Mouse (Mus musculus): ENCODE measurements at regions not wholly inside any gene's neighbourhood (a gene's known extent, or its start where the extent isn't known, plus 50 kb on each side); places are given as distances from the start of the nearest gene placed in this dataset.
A peak's percentile ranks its signal among the peaks of the same experiment; 100 is the strongest.

DNA sequence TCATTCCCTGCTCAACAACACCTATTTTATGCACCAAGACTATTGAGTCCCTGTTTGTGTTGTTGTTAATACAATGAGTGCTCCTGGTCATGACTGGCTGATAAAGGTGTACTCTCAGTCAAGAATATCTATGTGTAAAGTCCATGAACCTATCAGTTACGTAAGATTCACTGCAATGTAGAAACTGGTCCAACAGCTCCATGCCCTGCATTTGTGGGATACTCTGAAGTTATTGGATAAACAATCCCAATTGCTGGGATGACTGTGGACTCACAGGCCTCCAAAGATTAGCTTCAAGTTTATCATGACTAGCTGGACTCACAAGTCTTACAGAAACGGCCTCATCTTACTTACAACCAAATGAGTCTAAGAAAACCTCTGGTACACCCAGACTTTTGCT is 82.8 kb upstream of the Elmo1 start:
- Histone ChIP-seq H3K27me3 (replicated peaks; ENCODE audit: control insufficient read depth, insufficient read depth, low read length) (no peaks in the 10 kb centered on the region), H3K4me1 (ENCODE audit: control insufficient read depth, insufficient read depth, low read length) (no peaks in the 10 kb centered on the region), H3K4me2 (ENCODE audit: low read depth, low read length) (no peak overlapping the region), H3K9ac (ENCODE audit: low read depth, low read length) (no peak overlapping the region), H3K4me3 (ENCODE audit: low read length) (no peak overlapping the region), H3K27ac (ENCODE audit: low read length) (no peak overlapping the region), H3K9me3 (ENCODE audit: control insufficient read depth, low read length) (no peaks in the 10 kb centered on the region), H3K36me3 (ENCODE audit: control insufficient read depth, insufficient read depth, low read length) (no peaks in the 10 kb centered on the region)
- WGBS: 85% methylated on average over 2 of the region's 2 CpGs
- ATAC-seq: 0 out of 2 replicates have a peak, but pooled peaks have one; percentile 53

DNA sequence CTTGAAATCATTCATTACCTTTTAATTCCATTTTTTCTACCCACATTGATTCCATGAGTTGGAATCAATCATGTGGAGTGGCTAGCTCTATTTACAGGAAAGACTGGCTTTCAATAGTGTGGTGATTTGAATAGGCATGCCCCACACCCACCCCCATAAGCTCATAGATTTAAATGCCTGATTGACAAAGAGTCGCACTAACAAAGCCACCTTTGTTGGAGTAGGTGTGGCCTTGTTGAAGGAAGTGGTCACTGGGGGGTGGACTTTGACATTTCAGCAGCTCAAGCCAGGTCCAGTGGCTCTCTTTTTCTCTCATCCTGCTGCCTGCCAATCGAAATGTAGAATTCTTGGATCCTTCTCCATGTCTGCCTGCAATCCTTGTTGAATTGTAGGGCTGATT is 92.8 kb upstream of the Elmo1 start:
- Histone ChIP-seq H3K9me3 (ENCODE audit: control insufficient read depth, low read length) (no peaks in the 10 kb centered on the region), H3K27ac (ENCODE audit: low read length) (no peak overlapping the region), H3K4me3 (ENCODE audit: low read length) (no peak overlapping the region), H3K36me3 (ENCODE audit: control insufficient read depth, insufficient read depth, low read length) (no peaks in the 10 kb centered on the region), H3K27me3 (replicated peaks; ENCODE audit: control insufficient read depth, insufficient read depth, low read length) (no peaks in the 10 kb centered on the region), H3K4me2 (ENCODE audit: low read depth, low read length) (no peak overlapping the region), H3K4me1 (ENCODE audit: control insufficient read depth, insufficient read depth, low read length) (no peaks in the 10 kb centered on the region), H3K9ac (ENCODE audit: low read depth, low read length) (no peak overlapping the region)
- WGBS: 79% methylated on average over 2 of the region's 2 CpGs
- no peak for ATAC-seq

DNA sequence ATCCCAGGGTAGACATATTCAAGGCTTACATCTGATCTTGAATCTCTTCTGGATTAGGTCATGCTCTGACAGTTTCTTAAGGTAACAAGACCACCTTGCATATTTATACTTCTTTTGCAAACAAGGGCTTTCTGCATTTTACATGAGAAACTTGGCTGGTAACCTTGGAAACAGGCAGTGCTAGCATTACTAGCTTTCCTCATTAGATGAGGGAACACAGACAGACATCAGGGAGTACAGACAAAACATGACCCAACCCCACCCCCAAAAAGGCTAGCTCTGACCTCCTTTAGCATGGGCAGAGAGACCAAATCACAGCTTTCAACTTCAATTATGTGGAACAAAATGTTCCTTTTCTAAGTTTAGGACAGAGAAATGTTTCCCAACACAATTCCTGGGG is 114.8 kb upstream of the Elmo1 start:
- no peak overlapping the region for H3K9ac ChIP-seq (ENCODE audit: low read depth, low read length)
- no peak overlapping the region for H3K27ac ChIP-seq (ENCODE audit: low read length)
- no peak overlapping the region for H3K4me3 ChIP-seq (ENCODE audit: low read length)
- H3K27me3 ChIP-seq (replicated peaks; ENCODE audit: control insufficient read depth, insufficient read depth, low read length): no peaks in the 10 kb centered on the region
- no peak overlapping the region for H3K4me2 ChIP-seq (ENCODE audit: low read depth, low read length)
- ATAC-seq: no peak
- no peaks in the 10 kb centered on the region for H3K36me3 ChIP-seq (ENCODE audit: control insufficient read depth, insufficient read depth, low read length)
- no peaks in the 10 kb centered on the region for H3K9me3 ChIP-seq (ENCODE audit: control insufficient read depth, low read length)
- no peaks in the 10 kb centered on the region for H3K4me1 ChIP-seq (ENCODE audit: control insufficient read depth, insufficient read depth, low read length)

DNA sequence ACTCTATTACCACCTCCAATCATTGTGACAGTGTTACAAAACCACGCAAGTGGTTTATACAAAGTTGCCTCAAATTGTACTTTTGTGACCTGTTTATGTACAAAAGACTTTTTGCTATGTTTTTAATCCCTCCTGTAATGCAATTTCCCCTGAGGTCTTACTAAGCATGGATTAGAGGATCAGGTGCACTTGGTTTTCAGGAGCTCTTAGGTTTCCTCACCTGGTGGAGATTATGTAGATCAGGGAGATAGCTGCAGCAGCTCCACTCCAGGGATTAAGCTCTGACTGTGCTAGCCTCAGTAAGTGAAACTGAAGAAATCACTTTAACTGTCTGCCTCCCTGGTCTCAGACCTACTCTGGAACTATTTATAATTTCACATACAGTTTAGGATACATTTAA is 123.8 kb upstream of the Elmo1 start:
- 86% methylated on average over 1 of the region's 1 CpGs for WGBS
- no peak overlapping the region for H3K9ac ChIP-seq (ENCODE audit: low read depth, low read length)
- H3K4me2 ChIP-seq (ENCODE audit: low read depth, low read length): no peak overlapping the region
- no peak for ATAC-seq
- H3K4me1 ChIP-seq (ENCODE audit: control insufficient read depth, insufficient read depth, low read length): no peaks in the 10 kb centered on the region
- H3K27me3 ChIP-seq (replicated peaks; ENCODE audit: control insufficient read depth, insufficient read depth, low read length): no peaks in the 10 kb centered on the region
- no peak overlapping the region for H3K4me3 ChIP-seq (ENCODE audit: low read length)
- no peaks in the 10 kb centered on the region for H3K9me3 ChIP-seq (ENCODE audit: control insufficient read depth, low read length)
- no peaks in the 10 kb centered on the region for H3K36me3 ChIP-seq (ENCODE audit: control insufficient read depth, insufficient read depth, low read length)
- H3K27ac ChIP-seq (ENCODE audit: low read length): no peak overlapping the region

DNA sequence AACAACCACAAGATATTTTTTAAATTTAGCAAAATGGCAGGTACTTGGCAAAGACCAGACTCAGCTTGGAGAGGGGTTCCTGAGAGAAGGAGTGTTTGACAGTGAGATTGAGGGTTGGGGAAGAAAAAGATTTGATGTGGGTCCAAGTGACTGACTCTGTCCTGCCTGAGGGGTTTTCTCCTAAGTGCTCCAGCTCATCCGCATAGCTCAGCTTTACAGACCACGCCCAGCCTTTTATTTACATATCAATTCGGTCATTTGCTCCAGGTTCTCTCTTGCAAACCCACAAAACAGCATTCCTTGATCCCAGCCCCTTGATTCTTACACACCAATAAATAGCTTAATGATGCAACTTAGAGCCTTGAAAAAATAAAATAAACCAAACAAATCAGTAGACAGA is 127.4 kb upstream of the Elmo1 start:
- Histone ChIP-seq H3K27me3 (replicated peaks; ENCODE audit: control insufficient read depth, insufficient read depth, low read length) (no peaks in the 10 kb centered on the region), H3K4me1 (ENCODE audit: control insufficient read depth, insufficient read depth, low read length) (no peaks in the 10 kb centered on the region), H3K36me3 (ENCODE audit: control insufficient read depth, insufficient read depth, low read length) (no peaks in the 10 kb centered on the region), H3K9me3 (ENCODE audit: control insufficient read depth, low read length) (no peaks in the 10 kb centered on the region), H3K4me2 (ENCODE audit: low read depth, low read length) (no peak overlapping the region), H3K4me3 (ENCODE audit: low read length) (no peak overlapping the region), H3K9ac (ENCODE audit: low read depth, low read length) (no peak overlapping the region), H3K27ac (ENCODE audit: low read length) (no peak overlapping the region)
- ATAC-seq: no peak
- 62% methylated on average over 3 of the region's 3 CpGs for WGBS

DNA sequence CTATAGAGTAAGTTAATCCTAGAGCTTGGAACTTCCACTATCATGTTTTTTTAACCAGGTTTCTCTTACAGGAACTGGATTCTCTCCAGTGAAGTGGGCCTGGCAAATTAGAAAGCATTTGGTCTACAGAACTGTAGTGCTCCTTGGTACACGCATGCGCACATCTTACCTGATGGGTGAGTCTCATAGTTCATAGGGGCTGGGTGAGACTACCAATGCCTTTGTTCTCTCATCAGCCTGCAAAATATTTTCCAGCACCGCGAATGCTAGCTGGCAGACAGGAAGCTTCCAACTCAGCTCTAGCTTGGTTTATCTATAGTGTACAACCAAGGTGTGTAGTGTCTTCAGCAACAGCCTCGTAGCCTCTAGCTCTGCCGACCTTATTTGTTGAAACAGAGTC is 104.7 kb upstream of the Gpr141 start:
- WGBS: 95% methylated on average over 6 of the region's 6 CpGs
- H3K4me2 ChIP-seq (ENCODE audit: low read depth, low read length): no peak overlapping the region
- no peaks in the 10 kb centered on the region for H3K27me3 ChIP-seq (replicated peaks; ENCODE audit: control insufficient read depth, insufficient read depth, low read length)
- H3K4me3 ChIP-seq (ENCODE audit: low read length): no peak overlapping the region
- no peak overlapping the region for H3K9ac ChIP-seq (ENCODE audit: low read depth, low read length)
- no peak for ATAC-seq
- H3K36me3 ChIP-seq (ENCODE audit: control insufficient read depth, insufficient read depth, low read length): no peaks in the 10 kb centered on the region
- H3K4me1 ChIP-seq (ENCODE audit: control insufficient read depth, insufficient read depth, low read length): no peaks in the 10 kb centered on the region
- H3K9me3 ChIP-seq (ENCODE audit: control insufficient read depth, low read length): no peaks in the 10 kb centered on the region
- no peak overlapping the region for H3K27ac ChIP-seq (ENCODE audit: low read length)

DNA sequence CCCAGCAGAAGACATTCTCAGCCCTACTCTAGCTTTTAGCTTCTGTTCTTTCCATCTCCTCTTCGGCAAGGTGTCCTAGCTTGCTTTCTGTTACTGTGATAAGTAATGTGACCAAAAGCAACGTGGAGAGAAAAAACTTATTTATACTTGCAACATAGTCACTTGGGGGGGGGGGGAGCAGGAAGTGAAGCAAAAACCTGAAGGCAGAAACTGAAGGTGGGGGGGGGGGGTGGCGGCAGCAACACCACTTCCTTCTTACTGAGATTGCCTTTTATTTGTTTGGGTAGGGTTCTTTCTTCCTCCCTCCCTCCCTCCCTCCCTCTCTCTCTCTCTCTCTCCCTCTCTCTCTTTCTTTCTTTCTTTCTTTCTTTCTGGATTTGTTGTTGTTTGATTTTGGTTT is 103.8 kb upstream of the Gpr141 start:
- Histone ChIP-seq H3K4me2 (ENCODE audit: low read depth, low read length) (no peak overlapping the region), H3K27me3 (replicated peaks; ENCODE audit: control insufficient read depth, insufficient read depth, low read length) (no peaks in the 10 kb centered on the region), H3K4me1 (ENCODE audit: control insufficient read depth, insufficient read depth, low read length) (no peaks in the 10 kb centered on the region), H3K36me3 (ENCODE audit: control insufficient read depth, insufficient read depth, low read length) (no peaks in the 10 kb centered on the region), H3K9ac (ENCODE audit: low read depth, low read length) (no peak overlapping the region), H3K4me3 (ENCODE audit: low read length) (no peak overlapping the region), H3K9me3 (ENCODE audit: control insufficient read depth, low read length) (no peaks in the 10 kb centered on the region), H3K27ac (ENCODE audit: low read length) (no peak overlapping the region)
- ATAC-seq: no peak
- 75% methylated on average over 3 of the region's 3 CpGs for WGBS

DNA sequence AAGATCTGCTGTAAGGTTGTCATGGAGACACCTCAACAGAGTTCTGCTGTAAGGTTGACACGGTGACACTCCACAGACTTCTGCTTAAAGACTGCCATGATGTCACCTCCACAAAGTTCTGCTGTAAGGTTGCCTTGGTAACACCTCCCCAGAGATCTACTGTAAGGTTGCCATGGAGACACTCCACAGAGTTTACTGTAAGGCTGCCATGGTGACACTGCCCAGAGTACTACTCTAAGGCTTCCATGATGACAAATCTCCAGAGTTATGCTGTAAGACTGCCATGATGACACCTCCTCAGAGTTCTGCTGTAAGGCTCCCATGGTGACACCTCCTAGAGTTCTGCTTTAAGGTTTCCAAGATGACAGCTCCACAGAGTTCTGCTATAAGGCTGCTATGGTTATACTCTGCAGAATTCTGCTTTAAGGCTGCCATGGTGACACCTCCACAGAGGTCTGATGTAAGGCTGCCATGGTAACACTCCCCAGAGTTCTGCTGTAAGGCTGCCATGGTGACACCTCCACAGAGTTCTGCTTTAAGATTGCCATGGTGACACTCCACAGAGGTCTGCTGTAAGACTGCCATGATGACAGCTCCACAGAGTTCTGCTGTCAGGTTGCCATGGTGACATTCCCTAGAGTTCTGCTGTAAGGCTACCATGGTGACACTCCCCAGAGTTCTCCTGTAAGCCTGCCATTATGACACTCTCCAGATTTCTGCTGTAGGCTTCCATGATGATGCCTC is 97.2 kb upstream of the Gpr141 start:
- H3K9me3 ChIP-seq (ENCODE audit: control insufficient read depth, low read length): no peaks in the 10 kb centered on the region
- no peaks in the 10 kb centered on the region for H3K36me3 ChIP-seq (ENCODE audit: control insufficient read depth, insufficient read depth, low read length)
- ATAC-seq: no peak
- H3K4me2 ChIP-seq (ENCODE audit: low read depth, low read length): no peak overlapping the region
- 81% methylated on average over 1 of the region's 1 CpGs for WGBS
- no peak overlapping the region for H3K27ac ChIP-seq (ENCODE audit: low read length)
- H3K27me3 ChIP-seq (replicated peaks; ENCODE audit: control insufficient read depth, insufficient read depth, low read length): no peaks in the 10 kb centered on the region
- no peaks in the 10 kb centered on the region for H3K4me1 ChIP-seq (ENCODE audit: control insufficient read depth, insufficient read depth, low read length)
- H3K9ac ChIP-seq (ENCODE audit: low read depth, low read length): no peak overlapping the region
- no peak overlapping the region for H3K4me3 ChIP-seq (ENCODE audit: low read length)

DNA sequence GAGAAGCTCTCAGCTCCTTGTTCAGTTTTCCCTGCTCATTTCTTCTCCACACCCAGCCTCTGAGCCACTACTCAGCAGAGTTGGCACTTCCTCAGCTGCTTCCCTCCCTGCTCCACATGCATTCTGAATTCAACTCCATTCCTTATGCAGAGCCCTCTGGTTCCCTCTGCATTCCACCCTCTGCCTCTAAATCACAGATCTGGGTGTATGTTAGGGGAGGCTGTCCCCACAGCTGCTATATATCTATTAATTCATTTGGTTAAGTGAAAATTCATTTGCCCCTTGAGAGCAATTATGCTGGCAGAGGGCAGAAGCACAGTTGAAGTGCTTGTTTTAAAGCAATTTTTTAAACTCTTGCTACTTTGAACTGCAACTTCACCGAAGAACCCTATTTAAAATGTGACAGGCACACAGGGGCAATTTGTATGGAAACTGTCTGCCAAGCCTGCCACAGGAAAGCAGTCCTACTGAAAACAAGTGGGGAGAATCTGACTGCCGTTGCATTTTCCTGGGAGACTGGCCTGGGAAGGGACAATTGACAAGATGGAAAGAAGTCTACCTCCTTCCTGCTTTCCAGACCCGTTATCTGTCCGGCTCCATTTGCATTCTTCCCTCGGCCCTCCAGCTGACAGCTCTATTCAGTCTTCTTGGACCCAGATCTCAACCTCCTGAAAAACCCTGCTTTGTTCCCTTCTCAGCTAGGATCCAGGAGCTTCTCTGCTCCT is 88.0 kb upstream of the Gpr141 start:
- no peak overlapping the region for H3K9ac ChIP-seq (ENCODE audit: low read depth, low read length)
- H3K9me3 ChIP-seq (ENCODE audit: control insufficient read depth, low read length): no peaks in the 10 kb centered on the region
- no peaks in the 10 kb centered on the region for H3K36me3 ChIP-seq (ENCODE audit: control insufficient read depth, insufficient read depth, low read length)
- H3K4me2 ChIP-seq (ENCODE audit: low read depth, low read length): no peak overlapping the region
- WGBS: 39% methylated on average over 5 of the region's 5 CpGs
- H3K27ac ChIP-seq (ENCODE audit: low read length): no peak overlapping the region
- ATAC-seq: no peak
- H3K4me1 ChIP-seq (ENCODE audit: control insufficient read depth, insufficient read depth, low read length): no peaks in the 10 kb centered on the region; the same call in 1 of the 2 replicates
- no peak overlapping the region for H3K4me3 ChIP-seq (ENCODE audit: low read length)
- H3K27me3 ChIP-seq (replicated peaks; ENCODE audit: control insufficient read depth, insufficient read depth, low read length): no peaks in the 10 kb centered on the region

Measured in intestine, embryonic 16.5 days (tissue).